Mouse (Mus musculus) ovary, postnatal 10 days (tissue): ENCODE data around the gene Pcmt1.

ENCODE experiments used
- DNase-seq: peaks from one replicate; pipeline ENCODE4 v3.0.0; 2022; ENCODE audit warnings: low spot score

Gene Pcmt1

GRCm38 (mm10) chr10:7586771-7587170, 94.2 kb downstream of the Pcmt1 start:
- DNase-seq, result no peak

- no peak for DNase-seq
These were observed 97.9 kb downstream of the Pcmt1 start for GRCm38 (mm10) chr10:7582891-7583557.

DNA sequence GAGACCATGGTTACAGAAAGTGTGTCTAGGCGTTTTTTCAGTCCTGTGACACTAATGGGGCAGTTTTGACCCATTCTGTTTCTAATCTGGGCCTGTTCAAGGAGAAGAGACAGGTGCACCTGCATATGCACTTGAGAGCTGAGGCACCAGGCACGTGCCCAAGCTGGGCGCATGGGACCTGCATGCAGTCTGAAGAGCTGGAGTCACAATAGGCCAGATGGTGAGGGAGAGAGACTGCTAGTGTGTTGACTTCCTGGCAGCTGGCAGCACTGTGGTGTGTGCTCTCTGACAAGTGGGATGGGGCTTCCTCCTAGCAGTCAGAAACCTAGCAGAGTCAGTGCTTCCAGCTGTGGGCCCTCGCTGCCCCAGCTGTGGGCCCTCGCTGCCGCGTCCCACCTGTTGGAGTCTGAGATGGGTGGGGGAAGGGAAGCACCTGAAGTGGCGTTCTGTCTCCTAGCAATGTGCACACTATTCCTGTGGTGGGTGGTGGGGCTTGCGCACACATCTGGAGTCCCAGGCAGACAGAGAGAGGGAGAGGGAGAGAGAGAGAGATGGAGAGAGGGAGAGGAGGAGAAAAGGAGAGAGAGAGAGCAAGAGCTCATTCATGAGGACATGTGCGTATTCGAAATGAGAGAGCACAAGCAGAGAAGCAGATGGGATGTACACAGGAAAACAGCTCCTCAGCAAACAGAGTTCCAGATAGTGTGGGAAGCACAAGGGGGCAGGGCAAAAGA, 98.6 kb downstream of the Pcmt1 start:
- DNase-seq, result no peak

DNA sequence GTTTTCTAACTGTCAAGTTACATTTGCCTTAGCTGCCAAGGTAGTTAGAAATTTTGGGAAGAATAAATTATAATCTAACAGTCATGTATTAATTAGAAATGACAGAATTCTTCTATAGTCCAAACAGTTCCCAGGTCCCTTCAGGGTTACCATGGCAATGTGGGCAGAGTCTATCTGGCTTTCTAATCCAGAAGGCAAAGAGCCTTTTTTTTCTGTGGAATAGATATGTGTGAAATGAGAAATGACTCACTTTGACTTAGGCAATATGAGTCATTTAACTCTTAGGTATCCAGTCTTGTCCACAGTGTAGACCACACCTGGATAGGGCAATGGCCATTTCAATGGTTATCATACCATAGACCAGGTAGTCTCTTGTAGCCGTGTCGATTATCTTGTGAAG, 99.5 kb downstream of the Pcmt1 start:
- no peak for DNase-seq
